Mouse (Mus musculus) lung, adult 2 months (tissue): ENCODE measurements around the gene 1600014C23Rik. TPM values are rescaled to one million over a fixed set of nuclear protein-coding genes. Genes with fewer than 3 reads are reported as not detected.

Source experiments
- DNase-seq: peaks from one replicate; pipeline ENCODE4 v3.0.0; 2022
- H3K4me1 ChIP-seq: fragments of 200-500 bp; 2 replicates; pipeline ENCODE4 v1.6.1; 2011; ENCODE audit warnings: low read length; ENCODE audit not compliant: control insufficient read depth, insufficient read depth
- H3K4me3 ChIP-seq: fragments of 200-500 bp; replicated peaks from 2 replicates; pipeline ENCODE3; 2011; ENCODE audit warnings: low read depth, mild to moderate bottlenecking, control low read depth, low read length; ENCODE audit errors: extremely low read depth
- CTCF ChIP-seq: fragments of 200-500 bp; IDR thresholded peaks from 2 replicates; pipeline ENCODE4 v1.5.1; 2011; ENCODE audit warnings: mild to moderate bottlenecking, low read length, control low read depth; ENCODE audit not compliant: insufficient read depth
- POLR2A ChIP-seq: fragments of 200-500 bp; IDR thresholded peaks from 2 replicates; pipeline ENCODE4 v1.6.1; 2011; ENCODE audit warnings: low read depth, mild to moderate bottlenecking, control low read depth, low read length, borderline replicate concordance; ENCODE audit errors: extremely low read depth
- WGBS: fragments of 180-500 bp; shearing (Covaris S2); methylation state at CpG from one replicate; pipeline ENCODE4 v1.1.7; 2018; 5-methylcytosine and 5-hydroxymethylcytosine counted together
- polyA plus RNA-seq: library from polyadenylated mRNA; depleted of rRNA; stranded (reverse); fragments of >200 nt; gene quantifications from 2 replicates; pipeline ENCODE4 v1.2.3, GENCODE M21; 2012; rRNA removed

Gene 1600014C23Rik
- polyA plus RNA-seq, result not detected in 2 replicates

DNA sequence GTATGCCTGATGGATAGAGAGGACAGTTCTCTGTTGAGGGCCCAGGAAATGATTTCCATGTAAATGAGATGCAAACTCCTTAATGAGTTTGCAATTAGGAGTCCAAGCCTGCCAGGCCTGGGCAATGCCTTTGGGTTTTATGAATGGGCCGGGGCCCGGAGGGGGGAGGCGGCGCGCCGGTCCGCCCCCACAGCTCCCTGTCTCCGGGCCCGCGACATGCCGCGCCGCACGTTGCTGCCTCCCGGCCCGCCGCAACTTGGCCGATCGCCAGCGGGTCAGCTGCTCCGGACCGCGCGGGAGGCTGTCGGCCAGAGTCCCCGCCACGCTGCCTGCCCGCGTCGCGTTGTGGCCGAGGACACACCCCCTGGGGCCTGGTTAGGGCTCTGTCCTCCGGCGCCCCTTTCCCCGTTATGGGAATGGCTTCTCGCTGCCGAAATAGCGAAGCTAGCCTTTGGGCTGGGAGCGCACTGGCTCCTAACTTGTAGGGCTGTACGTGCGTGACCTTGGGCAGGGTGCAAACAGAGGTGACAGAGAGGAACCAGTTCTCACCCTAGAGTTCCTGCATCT lies at the start of gene 1600014C23Rik:
Gene 1600014C23Rik, minus strand, starts transcription at position 110 of the 567 bp plus-strand sequence.
- TF ChIP-seq POLR2A (no peak), CTCF (no peak)
- Histone ChIP-seq H3K4me3 (no peak within 1 kb of the TSS), H3K4me1 (peaks cover 11% of the 10 kb centered on the region)
- 7% methylated on average over 41 of the region's 41 CpGs for WGBS
- peak; percentile 39 for DNase-seq

DNA sequence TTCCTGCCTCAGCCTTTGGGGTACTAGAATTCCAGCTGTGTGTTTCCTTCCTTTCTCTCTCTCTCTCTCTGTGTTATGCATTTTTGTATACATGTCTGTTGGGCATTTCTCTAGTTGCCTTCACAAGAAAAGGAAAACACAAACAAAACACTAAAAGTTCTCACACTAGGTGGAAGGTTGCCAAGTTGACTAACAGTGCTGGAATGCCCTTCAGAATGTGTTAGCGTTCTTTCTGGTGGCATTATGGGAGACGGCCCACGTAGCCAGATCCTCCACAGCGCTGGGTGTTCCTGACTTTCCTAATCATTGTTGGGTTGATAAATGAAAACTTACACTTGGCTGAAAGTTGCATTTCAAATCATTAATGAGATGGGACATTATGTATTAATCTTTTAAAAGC lies 44.8 kb upstream of the 1600014C23Rik start:
- 43% methylated on average over 4 of the region's 4 CpGs for WGBS
- no peaks in the 10 kb centered on the region for H3K4me1 ChIP-seq
- H3K4me3 ChIP-seq, result no peak overlapping the region
- TF ChIP-seq CTCF (no peak), POLR2A (no peak)
- no peak for DNase-seq

DNA sequence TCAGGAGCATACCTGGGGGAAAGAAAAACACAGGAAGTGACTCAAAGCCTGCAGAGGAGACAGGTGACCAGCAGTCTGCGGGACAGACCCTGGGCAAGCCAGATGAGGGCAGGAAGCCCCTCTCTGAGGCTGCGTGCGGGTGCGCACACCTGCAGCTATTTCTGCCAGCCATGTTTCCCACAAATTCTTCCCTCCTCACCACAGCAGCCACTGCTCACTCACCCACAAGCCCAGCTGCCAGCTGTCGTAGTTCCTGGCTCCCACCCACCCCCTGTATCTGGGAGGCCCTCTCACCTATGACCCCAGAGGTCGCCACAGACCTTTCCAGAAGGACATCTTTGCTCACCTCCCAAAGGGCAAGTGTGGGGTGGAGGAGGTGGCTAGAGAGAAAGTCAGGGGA lies 43.8 kb upstream of the 1600014C23Rik start:
- TF ChIP-seq CTCF (no peak), POLR2A (no peak)

DNA sequence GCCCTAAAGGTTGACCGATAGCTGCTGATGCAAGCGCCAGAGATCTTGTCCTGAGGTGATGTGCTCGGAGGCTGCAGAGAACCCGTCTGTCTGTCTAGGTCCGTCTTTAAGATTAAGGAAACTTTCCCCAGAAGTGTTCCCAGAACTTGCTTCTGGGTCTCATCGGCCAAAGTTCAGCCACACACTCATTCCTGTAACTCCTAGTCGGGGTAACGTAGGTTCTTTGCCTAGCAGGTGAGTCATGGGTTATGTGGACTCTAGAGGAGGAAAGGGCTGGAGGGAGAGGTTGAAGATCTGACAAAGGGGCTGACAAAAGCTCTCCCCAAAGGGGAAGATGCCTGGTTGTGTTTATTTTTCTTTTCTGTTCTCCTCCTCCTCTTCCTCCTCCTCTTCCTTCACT lies 42.5 kb upstream of the 1600014C23Rik start:
- TF ChIP-seq CTCF (no peak), POLR2A (no peak)
- no peaks in the 10 kb centered on the region for H3K4me1 ChIP-seq

More for the DNA sequence above, 43.8 kb upstream of the 1600014C23Rik start:
- WGBS, result 85% methylated on average over 6 of the region's 6 CpGs
- Histone ChIP-seq H3K4me1 (no peaks in the 10 kb centered on the region), H3K4me3 (no peak overlapping the region)
- DNase-seq, result no peak

DNA sequence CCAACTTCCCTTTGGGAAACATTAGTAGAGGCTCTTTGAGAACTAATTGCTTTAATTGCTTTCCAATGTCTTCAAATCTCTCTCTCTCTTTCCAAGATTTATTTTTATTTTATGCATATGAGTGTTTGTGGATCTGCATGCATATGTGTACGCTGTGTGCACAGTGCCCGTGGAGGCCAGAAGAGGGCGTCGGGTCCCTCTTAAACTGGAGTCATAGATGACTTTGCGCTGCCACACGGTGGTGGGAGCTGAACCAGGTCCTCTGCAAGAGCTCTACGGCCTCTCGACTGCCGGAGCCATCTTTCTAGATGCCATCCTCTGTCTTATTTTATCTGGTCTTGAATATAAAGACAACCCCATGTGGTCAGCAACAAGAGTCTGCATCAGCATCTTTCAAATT lies 41.8 kb upstream of the 1600014C23Rik start:
- no peaks in the 10 kb centered on the region; the same call in 1 of the 2 replicates for H3K4me1 ChIP-seq
- WGBS, result 88% methylated on average over 9 of the region's 9 CpGs
- no peak for DNase-seq
- TF ChIP-seq POLR2A, result no peak
- no peak for TF ChIP-seq CTCF
- no peak overlapping the region for H3K4me3 ChIP-seq

More for the DNA sequence above, 42.5 kb upstream of the 1600014C23Rik start:
- 88% methylated on average over 8 of the region's 8 CpGs for WGBS
- H3K4me3 ChIP-seq, result no peak overlapping the region
- no peak for DNase-seq

DNA sequence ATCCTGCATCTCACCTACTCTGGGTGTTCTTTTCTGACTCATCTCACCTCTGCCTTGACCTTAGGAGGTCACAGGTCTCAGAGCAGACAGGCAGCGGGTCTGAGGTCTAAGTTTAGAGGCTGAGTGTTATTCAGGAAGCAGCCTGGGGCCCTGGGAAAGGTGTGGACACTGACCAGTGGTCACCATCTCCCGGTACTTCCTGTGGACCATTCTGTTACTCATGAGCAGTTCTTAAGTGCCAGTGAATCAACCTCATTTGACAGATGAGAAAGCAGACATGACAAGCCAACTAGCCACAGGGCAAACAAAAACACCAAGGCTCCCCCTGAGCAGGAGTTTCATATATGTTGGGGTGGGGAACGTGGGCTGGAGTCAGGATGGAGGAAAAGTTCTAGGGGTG lies 38.9 kb upstream of the 1600014C23Rik start:
- H3K4me3 ChIP-seq, result no peak overlapping the region
- TF ChIP-seq CTCF, result no peak
- no peak for TF ChIP-seq POLR2A
- DNase-seq, result no peak
- peaks cover 3% of the 10 kb centered on the region for H3K4me1 ChIP-seq
- WGBS, result 64% methylated on average over 3 of the region's 3 CpGs

DNA sequence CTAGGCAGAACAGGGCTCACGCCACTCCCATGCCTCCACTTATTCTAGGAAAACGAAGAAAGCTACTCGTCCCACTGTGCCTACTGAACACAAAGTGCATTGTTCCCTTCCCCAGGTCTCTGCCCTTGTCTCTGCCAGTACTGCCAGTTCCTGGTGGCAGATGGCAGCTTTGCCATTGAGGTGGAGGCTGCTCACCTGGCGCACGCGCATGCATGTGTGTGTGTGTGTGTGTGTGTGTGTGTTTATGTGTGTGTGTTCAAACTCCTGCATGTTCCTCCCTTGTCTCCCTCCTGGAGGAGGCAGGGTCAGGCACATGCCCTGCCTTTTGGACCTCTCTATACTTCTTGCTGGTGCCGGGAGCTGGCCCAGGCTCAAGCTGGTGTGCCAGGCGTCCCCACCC lies 38.5 kb upstream of the 1600014C23Rik start:
- 84% methylated on average over 8 of the region's 8 CpGs for WGBS
- peaks cover 7% of the 10 kb centered on the region for H3K4me1 ChIP-seq
- TF ChIP-seq POLR2A, result no peak
- no peak for TF ChIP-seq CTCF
- no peak overlapping the region for H3K4me3 ChIP-seq
- DNase-seq, result no peak

DNA sequence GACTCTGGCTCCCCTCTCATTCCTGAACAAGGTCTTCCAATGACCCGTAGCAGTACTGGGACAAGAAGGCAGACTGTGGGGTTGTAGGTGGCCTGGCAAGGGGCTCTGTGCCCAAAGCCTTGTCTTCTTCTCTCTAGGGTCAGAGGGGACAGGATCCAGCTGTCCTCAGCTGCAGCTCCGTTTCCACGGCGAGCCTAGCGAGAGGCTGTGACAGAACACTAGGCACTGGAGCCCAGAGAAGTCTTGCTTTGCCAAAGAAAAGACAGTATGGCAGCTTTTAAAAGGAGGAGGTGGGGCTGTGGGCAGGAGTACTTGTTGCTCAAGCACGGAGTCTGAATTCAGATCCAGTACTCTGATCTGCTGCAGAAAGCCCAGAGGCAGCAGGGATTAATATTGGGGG lies 36.8 kb upstream of the 1600014C23Rik start:
- DNase-seq, result no peak
- TF ChIP-seq POLR2A (no peak), CTCF (no peak)
- WGBS, result 57% methylated on average over 6 of the region's 6 CpGs

DNA sequence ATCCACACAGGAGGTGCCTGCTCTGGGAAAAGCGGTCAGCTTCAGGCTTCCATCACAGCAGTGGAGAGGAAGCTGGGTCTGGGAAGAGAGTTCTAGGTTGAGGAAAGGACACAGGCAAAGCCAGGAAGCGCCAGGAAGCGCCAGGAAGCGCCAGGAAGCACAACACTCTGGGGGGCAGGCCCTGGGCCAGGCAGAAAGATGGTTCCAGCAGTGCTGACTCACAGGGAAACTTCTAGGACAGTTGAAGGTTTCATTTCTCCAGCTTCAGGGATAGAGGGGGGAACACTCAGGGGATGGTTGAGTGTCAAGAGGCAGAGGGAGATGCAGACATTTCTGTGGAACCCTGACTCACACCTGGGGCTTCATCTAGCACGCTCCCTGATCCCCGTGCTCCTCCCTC lies 36.2 kb upstream of the 1600014C23Rik start:
- TF ChIP-seq POLR2A (no peak), CTCF (no peak)
- 53% methylated on average over 6 of the region's 6 CpGs for WGBS
- no peak overlapping the region for H3K4me3 ChIP-seq
- DNase-seq, result no peak
- H3K4me1 ChIP-seq, result peaks cover 14% of the 10 kb centered on the region

More for the DNA sequence above, 36.8 kb upstream of the 1600014C23Rik start:
- Histone ChIP-seq H3K4me1 (peaks cover 14% of the 10 kb centered on the region), H3K4me3 (no peak overlapping the region)

DNA sequence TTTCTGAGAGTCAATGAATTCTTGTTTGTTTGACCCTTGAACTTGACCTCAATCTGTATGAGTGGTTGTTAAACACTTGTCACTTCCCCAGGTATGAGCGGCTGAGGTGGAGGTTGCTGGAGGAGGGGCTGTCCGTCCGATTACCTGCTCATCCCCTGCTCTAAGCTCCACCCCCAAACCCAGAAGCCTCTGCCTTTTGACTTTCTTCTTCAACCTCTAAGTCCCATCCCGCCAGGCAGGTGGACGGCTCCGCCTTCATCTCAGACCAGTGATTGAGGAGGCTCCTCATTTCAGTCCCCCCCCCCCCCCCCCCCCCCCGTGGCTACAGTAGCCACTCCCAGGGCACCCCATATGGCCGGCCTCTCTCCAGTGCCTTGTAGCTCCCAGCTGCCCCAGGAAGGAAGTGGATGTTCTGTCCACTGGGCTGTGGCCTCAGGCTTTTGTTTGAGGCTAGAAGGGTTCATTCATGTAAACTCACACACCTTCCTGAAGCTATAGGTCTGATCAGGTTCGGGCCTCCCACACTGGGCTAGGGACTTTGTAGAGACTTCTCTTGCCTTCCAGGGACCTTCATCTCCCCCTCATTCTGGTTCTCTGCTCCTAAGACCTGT lies 34.0 kb upstream of the 1600014C23Rik start:
- TF ChIP-seq POLR2A, result no peak
- TF ChIP-seq CTCF, result no peak
- peaks cover 15% of the 10 kb centered on the region for H3K4me1 ChIP-seq
- no peak overlapping the region for H3K4me3 ChIP-seq
- DNase-seq, result peak; percentile 45
- WGBS, result 49% methylated on average over 9 of the region's 9 CpGs
